Mouse (Mus musculus): Measurements from ENCODE around the gene Fhit. TPM values are rescaled to one million over a fixed set of nuclear protein-coding genes. Genes with fewer than 3 reads are reported as not detected.

Gene Fhit
- polyA plus RNA-seq, 1 experiment from 2014 or later = 8.0 TPM

DNA sequence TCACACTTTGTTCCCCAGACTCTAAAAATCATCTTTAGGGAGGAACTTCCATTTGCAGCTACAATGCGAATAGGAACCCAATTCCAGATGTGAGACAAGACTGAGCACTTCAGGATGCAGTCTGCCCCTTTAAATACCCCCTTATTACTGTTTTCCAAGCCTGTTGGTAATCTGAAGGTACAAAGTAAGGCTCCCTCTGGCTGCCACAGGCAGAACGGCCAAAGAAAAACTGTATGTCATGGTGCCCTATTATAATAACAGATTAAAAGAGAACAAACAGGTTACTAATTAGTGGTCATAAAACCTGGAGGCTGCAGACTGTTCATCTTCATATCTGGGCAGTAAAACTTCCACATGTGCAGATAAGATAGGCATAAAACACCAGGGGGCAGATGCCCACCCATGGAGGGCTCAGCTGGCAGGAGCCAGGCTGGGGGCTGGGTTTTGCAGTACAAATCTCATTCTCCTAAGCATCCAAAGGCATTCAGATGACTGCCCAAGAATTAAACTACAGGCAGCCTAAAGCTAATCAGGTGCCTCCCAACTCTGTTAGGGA lies 1439.8 kb downstream of the Fhit start:
- H3K27ac ChIP-seq = no peak overlapping the region
- WGBS = 62% methylated on average over 2 of the region's 2 CpGs
- H3K27me3 ChIP-seq = no peaks in the 10 kb centered on the region
- H3K9me3 ChIP-seq = no peaks in the 10 kb centered on the region
- no peak for ATAC-seq (ENCODE audit: low FRiP score)
- H3K4me1 ChIP-seq (replicated peaks) = no peaks in the 10 kb centered on the region
- no peak overlapping the region for H3K4me3 ChIP-seq
- no peak overlapping the region for H3K9ac ChIP-seq
- no peak overlapping the region for H3K4me2 ChIP-seq
- H3K36me3 ChIP-seq = no peaks in the 10 kb centered on the region

GRCm38 (mm10) chr14:9698621-9699020 lies 1463.2 kb downstream of the Fhit start:
- ATAC-seq (ENCODE audit: low FRiP score) = no peak
- WGBS = 81% methylated on average over 1 of the region's 1 CpGs
- no peak overlapping the region for H3K4me2 ChIP-seq

DNA sequence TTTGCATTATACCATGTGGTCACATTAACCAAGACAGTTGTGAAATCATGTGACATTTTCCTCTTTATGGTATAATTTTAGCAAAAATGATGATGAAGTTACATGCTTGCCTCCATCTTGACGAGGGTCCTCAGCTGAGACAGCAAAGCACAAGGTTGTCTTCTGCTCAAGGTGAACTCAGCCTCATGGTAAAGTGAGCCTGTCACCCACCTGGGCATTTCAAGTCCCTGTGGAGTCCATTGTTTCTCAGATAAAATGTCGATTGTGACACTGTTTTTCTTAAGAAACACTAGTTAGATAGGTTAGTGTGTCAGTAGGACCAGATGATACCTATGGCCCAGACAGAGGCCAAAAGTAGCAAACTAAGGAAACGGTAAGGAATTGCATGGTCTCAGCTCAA lies 1464.7 kb downstream of the Fhit start:
- no peak for ATAC-seq (ENCODE audit: low FRiP score)
- H3K27me3 ChIP-seq = peaks cover 14% of the 10 kb centered on the region; the same call in 1 of the 2 replicates

More at GRCm38 (mm10) chr14:9698621-9699020, 1463.2 kb downstream of the Fhit start:
- H3K4me3 ChIP-seq = no peak overlapping the region
- no peaks in the 10 kb centered on the region for H3K9me3 ChIP-seq
- H3K4me1 ChIP-seq (replicated peaks) = 0 out of 2 replicates have a peak, but pooled peaks cover 7% of the 10 kb centered on the region
- H3K27me3 ChIP-seq = peaks cover 11% of the 10 kb centered on the region; the same call in 1 of the 2 replicates
- H3K27ac ChIP-seq = no peak overlapping the region
- no peaks in the 10 kb centered on the region for H3K36me3 ChIP-seq
- no peak overlapping the region for H3K9ac ChIP-seq

GRCm38 (mm10) chr14:9696004-9696403 lies 1465.8 kb downstream of the Fhit start:
- Histone ChIP-seq H3K27me3 (peaks cover 14% of the 10 kb centered on the region; the same call in 1 of the 2 replicates), H3K9me3 (no peaks in the 10 kb centered on the region), H3K4me2 (no peak overlapping the region), H3K36me3 (no peaks in the 10 kb centered on the region), H3K9ac (no peak overlapping the region), H3K27ac (no peak overlapping the region), H3K4me3 (no peak overlapping the region), H3K4me1 (replicated peaks) (0 out of 2 replicates have a peak, but pooled peaks cover 7% of the 10 kb centered on the region)
- no peak for ATAC-seq (ENCODE audit: low FRiP score)
- 15% methylated on average over 4 of the region's 4 CpGs for WGBS

More for the DNA sequence above, 1464.7 kb downstream of the Fhit start:
- 83% methylated on average over 3 of the region's 3 CpGs for WGBS
- Histone ChIP-seq H3K9me3 (no peaks in the 10 kb centered on the region), H3K27ac (no peak overlapping the region), H3K4me1 (replicated peaks) (0 out of 2 replicates have a peak, but pooled peaks cover 7% of the 10 kb centered on the region), H3K36me3 (no peaks in the 10 kb centered on the region), H3K9ac (no peak overlapping the region), H3K4me2 (no peak overlapping the region), H3K4me3 (no peak overlapping the region)

GRCm38 (mm10) chr14:9695217-9695690 lies 1466.6 kb downstream of the Fhit start:
- Histone ChIP-seq H3K4me2 (no peak overlapping the region), H3K36me3 (no peaks in the 10 kb centered on the region), H3K27me3 (peaks cover 14% of the 10 kb centered on the region; the same call in 1 of the 2 replicates), H3K9me3 (no peaks in the 10 kb centered on the region), H3K4me1 (replicated peaks) (0 out of 2 replicates have a peak, but pooled peaks cover 7% of the 10 kb centered on the region), H3K9ac (no peak overlapping the region), H3K4me3 (no peak overlapping the region), H3K27ac (no peak overlapping the region)
- 23% methylated on average over 4 of the region's 4 CpGs for WGBS
- ATAC-seq (ENCODE audit: low FRiP score) = no peak

DNA sequence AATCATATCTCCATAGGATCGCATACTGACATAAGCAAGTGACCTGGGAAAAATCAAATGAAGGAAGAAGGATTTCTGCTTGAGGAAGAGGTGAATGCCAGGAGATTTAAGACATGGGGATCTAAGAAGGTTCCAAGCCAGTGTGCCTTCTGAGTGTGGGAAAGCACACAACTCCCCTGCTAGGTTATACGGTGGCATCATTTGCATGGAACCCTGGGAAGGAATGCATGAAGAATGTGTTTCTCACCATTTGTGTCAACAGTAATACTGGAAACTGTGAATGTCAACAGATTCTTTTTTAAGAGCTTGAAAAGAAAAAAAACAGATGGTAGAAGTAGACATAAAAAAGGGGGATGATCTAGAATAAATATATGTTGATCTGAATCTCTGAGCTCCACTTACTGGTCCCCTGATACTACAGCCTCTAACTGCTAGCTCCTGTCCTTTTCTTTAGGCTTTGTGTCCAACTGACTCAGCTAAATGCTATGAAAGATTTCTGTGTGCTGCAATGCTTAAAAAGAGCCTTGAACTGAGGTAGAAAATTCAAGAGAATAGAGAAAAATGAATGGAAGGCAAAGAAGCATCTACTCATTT lies 1473.1 kb downstream of the Fhit start:
- ATAC-seq (ENCODE audit: low FRiP score) = no peak
- 94% methylated on average over 2 of the region's 2 CpGs for WGBS
- no peaks in the 10 kb centered on the region for H3K9me3 ChIP-seq

GRCm38 (mm10) chr14:9684362-9684761 lies 1477.5 kb downstream of the Fhit start:
- Histone ChIP-seq H3K4me1 (replicated peaks) (no peaks in the 10 kb centered on the region), H3K27ac (no peak overlapping the region), H3K27me3 (no peaks in the 10 kb centered on the region), H3K4me3 (no peak overlapping the region), H3K9ac (no peak overlapping the region), H3K9me3 (no peaks in the 10 kb centered on the region), H3K4me2 (no peak overlapping the region), H3K36me3 (no peaks in the 10 kb centered on the region)
- WGBS = 63% methylated on average over 1 of the region's 1 CpGs
- no peak for ATAC-seq (ENCODE audit: low FRiP score)

More for the DNA sequence above, 1473.1 kb downstream of the Fhit start:
- 0 out of 2 replicates have a peak, but pooled peaks cover 3% of the 10 kb centered on the region for H3K27me3 ChIP-seq
- no peak overlapping the region for H3K9ac ChIP-seq
- H3K27ac ChIP-seq = no peak overlapping the region
- H3K36me3 ChIP-seq = no peaks in the 10 kb centered on the region
- H3K4me3 ChIP-seq = no peak overlapping the region
- H3K4me2 ChIP-seq = no peak overlapping the region
- no peaks in the 10 kb centered on the region for H3K4me1 ChIP-seq (replicated peaks)

- H3K27me3 ChIP-seq = no peaks in the 10 kb centered on the region
- WGBS = 65% methylated on average over 1 of the region's 1 CpGs
- no peaks in the 10 kb centered on the region for H3K9me3 ChIP-seq
- no peaks in the 10 kb centered on the region for H3K36me3 ChIP-seq
- no peak overlapping the region for H3K27ac ChIP-seq
- no peak overlapping the region for H3K4me3 ChIP-seq
- no peak overlapping the region for H3K9ac ChIP-seq
- no peak overlapping the region for H3K4me2 ChIP-seq
- no peak for ATAC-seq (ENCODE audit: low FRiP score)
- no peaks in the 10 kb centered on the region for H3K4me1 ChIP-seq (replicated peaks)
These were observed 1489.1 kb downstream of the Fhit start for GRCm38 (mm10) chr14:9672728-9673127.

- ATAC-seq (ENCODE audit: low FRiP score) = no peak
- no peaks in the 10 kb centered on the region for H3K36me3 ChIP-seq
- no peak overlapping the region for H3K4me2 ChIP-seq
- no peaks in the 10 kb centered on the region for H3K27me3 ChIP-seq
- no peaks in the 10 kb centered on the region for H3K4me1 ChIP-seq (replicated peaks)
- 42% methylated on average over 3 of the region's 3 CpGs for WGBS
- H3K9ac ChIP-seq = no peak overlapping the region
- no peak overlapping the region for H3K27ac ChIP-seq
- no peaks in the 10 kb centered on the region for H3K9me3 ChIP-seq
- H3K4me3 ChIP-seq = no peak overlapping the region
These were observed 1490.1 kb downstream of the Fhit start for GRCm38 (mm10) chr14:9671776-9672175.

GRCm38 (mm10) chr14:9669766-9670165 lies 1492.1 kb downstream of the Fhit start:
- no peak for ATAC-seq (ENCODE audit: low FRiP score)
- Histone ChIP-seq H3K9me3 (no peaks in the 10 kb centered on the region), H3K4me3 (no peak overlapping the region), H3K4me1 (replicated peaks) (no peaks in the 10 kb centered on the region), H3K27ac (no peak overlapping the region), H3K9ac (no peak overlapping the region), H3K27me3 (no peaks in the 10 kb centered on the region), H3K36me3 (no peaks in the 10 kb centered on the region), H3K4me2 (no peak overlapping the region)
- WGBS = 71% methylated on average over 1 of the region's 1 CpGs

GRCm38 (mm10) chr14:9658445-9658844 lies 1503.4 kb downstream of the Fhit start:
- H3K36me3 ChIP-seq = no peaks in the 10 kb centered on the region
- H3K27ac ChIP-seq = no peak overlapping the region
- H3K4me2 ChIP-seq = no peak overlapping the region
- no peak overlapping the region for H3K4me3 ChIP-seq
- WGBS = 44% methylated on average over 1 of the region's 1 CpGs
- no peaks in the 10 kb centered on the region for H3K27me3 ChIP-seq
- H3K4me1 ChIP-seq (replicated peaks) = no peaks in the 10 kb centered on the region
- ATAC-seq (ENCODE audit: low FRiP score) = no peak
- H3K9ac ChIP-seq = no peak overlapping the region
- H3K9me3 ChIP-seq = no peaks in the 10 kb centered on the region

GRCm38 (mm10) chr14:9651417-9651816 lies 1510.4 kb downstream of the Fhit start:
- Histone ChIP-seq H3K4me2 (no peak overlapping the region), H3K4me1 (replicated peaks) (no peaks in the 10 kb centered on the region), H3K9ac (no peak overlapping the region), H3K27me3 (0 out of 2 replicates have a peak, but pooled peaks cover 2% of the 10 kb centered on the region), H3K36me3 (no peaks in the 10 kb centered on the region), H3K27ac (no peak overlapping the region), H3K4me3 (no peak overlapping the region), H3K9me3 (no peaks in the 10 kb centered on the region)
- 57% methylated on average over 1 of the region's 1 CpGs for WGBS
- no peak for ATAC-seq (ENCODE audit: low FRiP score)

DNA sequence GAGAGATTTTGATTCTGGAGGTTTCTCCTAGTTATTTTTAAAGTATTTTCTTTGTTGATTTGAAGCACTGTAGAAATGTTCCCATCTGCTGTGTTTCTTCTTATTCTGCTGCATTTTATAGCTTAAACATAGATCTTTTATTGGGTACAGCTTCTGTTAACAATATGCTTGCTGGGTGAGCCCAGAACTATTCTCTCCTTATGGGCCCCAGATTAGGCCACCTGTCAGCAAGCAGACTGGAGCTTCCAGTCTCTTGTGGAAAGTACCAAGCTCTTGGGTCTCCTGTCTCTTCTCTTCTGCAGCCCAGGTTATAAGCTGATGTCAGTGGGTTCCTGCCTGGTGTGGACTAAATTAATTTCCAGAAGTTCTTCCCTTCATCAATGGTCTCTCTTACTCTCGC lies 1513.4 kb downstream of the Fhit start:
- no peaks in the 10 kb centered on the region for H3K9me3 ChIP-seq
- 84% methylated on average over 1 of the region's 1 CpGs for WGBS
- H3K27me3 ChIP-seq = 0 out of 2 replicates have a peak, but pooled peaks cover 2% of the 10 kb centered on the region
- no peak overlapping the region for H3K4me3 ChIP-seq
- no peak overlapping the region for H3K27ac ChIP-seq
- no peaks in the 10 kb centered on the region for H3K36me3 ChIP-seq
- H3K4me1 ChIP-seq (replicated peaks) = peaks cover 17% of the 10 kb centered on the region
- no peak overlapping the region for H3K9ac ChIP-seq
- ATAC-seq (ENCODE audit: low FRiP score) = no peak
- no peak overlapping the region for H3K4me2 ChIP-seq
